Mouse (Mus musculus): ENCODE measurements around the gene Hsph1.

GRCm38 (mm10) chr5:149587327-149587895 is 48.8 kb downstream of the Hsph1 start:
- TF ChIP-seq CTCF (IDR thresholded peaks at IDR 0.05; ENCODE audit: low read depth) (no peak), EP300 (IDR thresholded peaks at IDR 0.05; ENCODE audit: low read depth) (no peak)

All from liver, embryonic 14.5 days (tissue).